Mouse (Mus musculus) kidney, postnatal 4 days (tissue): ENCODE measurements around the gene Tor1b.
"Not testable (repeated sequence)": the region's sequence is repeated elsewhere in the genome, so short reads cannot be mapped to it uniquely, and the experiment has no call there.

ENCODE experiments used
- DNase-seq, 2 experiments: peaks; one replicate each; pipeline ENCODE4 v3.0.0; 2021; ENCODE audit warnings: mixed read lengths in 2 of 2

The Tor1b gene

GRCm38 (mm10) chr2:30952824-30953490, at the start of gene Tor1b:
TSS of gene Tor1b (plus strand) at chr2:30952959.
- peak; percentile 87 to 92 for DNase-seq

- no peak for DNase-seq
These were observed 48.5 kb upstream of the Tor1b start for GRCm38 (mm10) chr2:30904231-30904630.

- DNase-seq = peak in 1 of 2 experiments; percentile 34
These were observed 47.8 kb upstream of the Tor1b start for GRCm38 (mm10) chr2:30904991-30905390.

GRCm38 (mm10) chr2:30905906-30906305, 46.9 kb upstream of the Tor1b start:
- no peak for DNase-seq

GRCm38 (mm10) chr2:30906641-30907040, 46.1 kb upstream of the Tor1b start:
- DNase-seq = no peak

- peak; percentile 69 to 79 for DNase-seq
These were observed 40.4 kb upstream of the Tor1b start for GRCm38 (mm10) chr2:30912291-30912773.

GRCm38 (mm10) chr2:30913022-30913421, 39.7 kb upstream of the Tor1b start:
- DNase-seq = no peak

- no peak for DNase-seq
These were observed 37.9 kb upstream of the Tor1b start for GRCm38 (mm10) chr2:30914836-30915235.

- DNase-seq = no peak
These were observed 37.4 kb upstream of the Tor1b start for GRCm38 (mm10) chr2:30915376-30915775.

- not testable (repeated sequence) for DNase-seq
These were observed 36.8 kb upstream of the Tor1b start for GRCm38 (mm10) chr2:30915933-30916332.

GRCm38 (mm10) chr2:30917649-30918048, 35.1 kb upstream of the Tor1b start:
- no peak for DNase-seq

- DNase-seq = no peak
These were observed 34.6 kb upstream of the Tor1b start for GRCm38 (mm10) chr2:30918126-30918525.

- DNase-seq = peak; percentile 34 to 54
These were observed 33.9 kb upstream of the Tor1b start for GRCm38 (mm10) chr2:30918780-30919329.

GRCm38 (mm10) chr2:30920216-30920615, 32.5 kb upstream of the Tor1b start:
- DNase-seq = no peak

GRCm38 (mm10) chr2:30923099-30923498, 29.7 kb upstream of the Tor1b start:
- DNase-seq = no peak

- no peak for DNase-seq
These were observed 27.6 kb upstream of the Tor1b start for GRCm38 (mm10) chr2:30925181-30925580.

GRCm38 (mm10) chr2:30926381-30926780, 26.4 kb upstream of the Tor1b start:
- no peak for DNase-seq

- peak in 1 of 2 experiments; percentile 17 for DNase-seq
These were observed 25.5 kb upstream of the Tor1b start for GRCm38 (mm10) chr2:30927151-30927781.

GRCm38 (mm10) chr2:30927844-30928628, 24.7 kb upstream of the Tor1b start:
- peak; percentile 93 for DNase-seq

GRCm38 (mm10) chr2:30928893-30929482, 23.8 kb upstream of the Tor1b start:
- DNase-seq = peak in 1 of 2 experiments; percentile 25

GRCm38 (mm10) chr2:30929483-30930045, 23.2 kb upstream of the Tor1b start, which contains the start of gene Ptges:
TSS of gene Ptges (minus strand) at chr2:30929863.
- DNase-seq = peak; percentile 86 to 87

- not testable (repeated sequence) for DNase-seq
These were observed 21.9 kb upstream of the Tor1b start for GRCm38 (mm10) chr2:30930846-30931245.
